Mouse (Mus musculus): Measurements from ENCODE around the gene Atp1b4.
"Not testable (repeated sequence)": the region's sequence is repeated elsewhere in the genome, so short reads cannot be mapped to it uniquely, and the experiment has no call there.

The Atp1b4 gene

DNA sequence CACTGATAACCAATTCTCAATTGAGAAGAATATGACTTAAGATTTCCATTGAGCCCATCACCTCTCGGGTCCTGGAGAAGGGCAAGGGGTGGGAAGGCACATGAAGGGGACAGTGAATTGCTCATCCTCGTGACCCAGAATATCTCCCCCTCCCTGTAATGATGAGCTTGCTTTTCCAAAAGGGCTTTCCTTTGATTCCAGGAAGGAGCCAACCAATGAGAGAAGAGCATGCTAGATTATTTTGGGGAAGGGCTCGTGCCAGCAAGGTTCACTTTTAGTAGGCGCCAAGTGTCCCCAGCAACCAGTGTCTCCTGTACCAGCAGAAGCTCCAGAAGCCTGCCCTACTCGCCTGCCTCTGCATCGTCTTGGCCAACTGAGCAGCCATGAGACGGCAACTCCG lies at the start of gene Atp1b4:
Gene Atp1b4 (plus strand): TSS at position 301 of the 400 bp plus-strand sequence.
- DNase-seq (ENCODE audit: low read depth, low spot score): no peak

DNA sequence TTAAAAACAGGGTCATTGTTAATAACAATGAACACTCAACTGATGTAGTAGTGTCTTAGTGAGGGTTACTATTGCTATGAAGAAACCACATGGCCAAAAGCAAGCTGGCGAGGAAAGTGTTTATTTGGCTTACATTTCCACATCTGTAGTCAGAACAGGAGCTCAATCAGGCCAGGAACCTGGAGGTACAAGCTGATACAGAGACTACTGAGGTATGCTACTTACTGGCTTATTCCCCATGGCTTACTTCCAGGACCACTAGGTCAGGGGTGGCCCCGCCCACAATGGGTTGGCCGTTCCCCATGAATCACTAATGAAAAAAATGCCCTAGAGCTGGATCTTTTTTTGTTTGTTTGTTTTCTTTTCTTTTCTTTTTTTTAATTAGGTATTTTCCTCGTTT lies 7.4 kb upstream of the Atp1b4 start:
- no peak for DNase-seq (ENCODE audit: low read depth, low spot score)

DNA sequence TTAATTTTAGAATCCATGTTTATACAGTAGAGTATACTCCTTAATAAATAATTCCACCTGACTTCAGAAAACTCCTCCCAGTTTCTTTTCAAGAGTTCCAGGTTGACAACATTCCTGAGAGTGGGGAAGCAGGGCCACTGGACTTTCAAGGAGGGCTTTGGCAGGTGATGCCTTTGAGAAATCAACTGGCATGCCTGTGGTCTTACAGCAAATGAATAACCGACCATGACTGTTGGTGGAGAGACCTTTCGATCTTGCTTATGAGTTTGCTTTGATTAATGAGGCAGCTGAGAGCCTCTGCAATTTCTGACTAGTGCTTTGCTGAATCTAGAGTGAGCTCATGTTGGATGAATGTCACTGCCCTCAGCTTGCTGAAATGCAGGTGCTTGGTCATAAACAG lies 4.9 kb upstream of the Atp1b4 start:
- DNase-seq (ENCODE audit: low read depth, low spot score): no peak

DNA sequence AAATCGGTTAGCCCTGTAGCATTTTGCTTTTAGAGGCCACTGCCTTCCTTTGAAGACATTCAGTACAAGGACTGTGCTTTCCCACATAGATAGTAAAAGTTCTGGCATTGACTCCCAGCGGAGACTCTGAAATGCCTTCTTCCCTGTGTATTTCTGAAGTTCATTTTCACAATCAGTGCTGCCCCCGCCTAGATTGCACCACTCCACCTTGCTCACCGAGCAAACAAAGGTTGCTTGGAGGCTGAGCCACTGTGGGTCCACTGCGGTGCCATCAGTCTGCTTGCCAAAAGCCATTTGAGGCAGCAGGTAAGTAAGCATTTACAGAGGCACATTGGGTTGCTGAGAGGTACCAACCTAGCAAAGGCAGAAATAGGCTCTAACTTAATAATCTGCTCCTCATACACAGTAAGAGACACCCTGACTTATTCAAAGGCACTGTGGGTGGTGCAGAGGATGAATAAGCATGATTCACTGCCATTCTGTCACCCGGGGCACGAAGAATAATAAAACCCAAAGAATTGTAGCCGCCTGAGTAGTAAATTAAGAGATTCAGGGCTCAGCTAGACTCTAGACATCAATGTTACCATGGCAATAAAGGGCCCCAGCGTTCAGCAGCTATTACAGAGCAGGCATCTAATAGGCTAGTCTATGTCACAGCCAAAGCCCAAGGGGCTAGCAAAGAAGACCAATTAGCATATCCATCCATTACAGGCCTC lies 2.9 kb upstream of the Atp1b4 start:
- DNase-seq (ENCODE audit: low read depth, low spot score): no peak

DNA sequence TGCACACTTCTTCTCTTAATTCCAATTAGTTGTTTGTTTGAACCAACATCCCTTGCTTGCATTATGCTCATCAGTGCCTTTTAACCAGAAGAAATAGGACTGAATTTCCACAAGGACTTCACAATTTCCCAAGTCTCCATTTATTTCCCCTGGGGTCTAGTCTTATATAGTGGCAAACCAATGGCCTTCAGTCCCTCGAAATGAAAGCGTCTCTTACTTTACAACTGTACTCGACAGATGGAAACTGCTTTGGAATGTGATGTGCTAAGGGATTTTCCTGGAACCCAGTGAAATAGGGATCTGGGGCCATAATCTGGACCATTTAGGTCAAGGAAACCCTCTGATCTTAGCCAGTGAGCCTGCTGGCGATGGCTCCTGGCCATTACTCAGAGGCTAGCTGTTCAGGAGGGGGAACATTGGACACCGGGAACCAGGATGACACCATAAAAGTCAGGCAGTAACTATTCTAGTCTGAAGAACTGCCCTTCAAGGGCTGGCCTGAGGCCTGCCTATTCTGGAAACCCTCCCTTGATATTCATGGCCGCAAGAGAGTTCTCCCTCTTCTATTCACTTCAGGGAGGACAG lies 2.3 kb upstream of the Atp1b4 start:
- DNase-seq (ENCODE audit: low read depth, low spot score): no peak

DNA sequence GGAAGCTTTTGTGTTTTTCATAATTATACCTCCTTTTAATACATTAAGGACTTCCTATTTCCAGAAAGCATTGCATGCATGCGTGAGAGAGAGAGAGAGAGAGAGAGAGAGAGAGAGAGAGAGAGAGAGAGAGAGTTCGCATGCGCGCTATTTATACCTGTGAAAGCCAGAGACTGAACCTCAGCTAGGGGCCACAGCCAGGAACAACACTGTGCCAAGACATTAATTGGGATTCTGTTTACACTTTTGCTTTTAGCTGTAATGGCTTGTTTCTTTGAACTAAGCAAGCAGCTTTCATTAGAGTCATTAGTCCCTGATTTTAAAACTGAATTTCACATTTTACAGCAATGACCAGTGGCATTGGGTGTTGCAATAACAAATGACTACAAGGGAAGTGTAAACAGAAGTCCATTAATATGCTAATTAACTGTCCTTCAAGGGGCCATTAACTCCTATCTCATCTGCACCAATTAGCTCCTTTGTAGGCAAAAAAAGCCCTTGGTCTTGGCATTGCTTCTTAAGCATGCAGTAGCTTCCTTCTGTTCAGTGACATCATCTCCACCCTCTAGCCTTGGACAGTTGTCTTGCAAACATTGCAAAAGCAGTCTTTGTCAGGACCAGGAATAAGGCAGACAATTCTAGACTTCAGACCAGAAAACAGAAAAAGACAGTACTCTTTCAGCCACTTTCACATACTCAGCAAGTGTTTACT lies 14.9 kb downstream of the Atp1b4 start:
- no peak for DNase-seq (ENCODE audit: low read depth, low spot score)

DNA sequence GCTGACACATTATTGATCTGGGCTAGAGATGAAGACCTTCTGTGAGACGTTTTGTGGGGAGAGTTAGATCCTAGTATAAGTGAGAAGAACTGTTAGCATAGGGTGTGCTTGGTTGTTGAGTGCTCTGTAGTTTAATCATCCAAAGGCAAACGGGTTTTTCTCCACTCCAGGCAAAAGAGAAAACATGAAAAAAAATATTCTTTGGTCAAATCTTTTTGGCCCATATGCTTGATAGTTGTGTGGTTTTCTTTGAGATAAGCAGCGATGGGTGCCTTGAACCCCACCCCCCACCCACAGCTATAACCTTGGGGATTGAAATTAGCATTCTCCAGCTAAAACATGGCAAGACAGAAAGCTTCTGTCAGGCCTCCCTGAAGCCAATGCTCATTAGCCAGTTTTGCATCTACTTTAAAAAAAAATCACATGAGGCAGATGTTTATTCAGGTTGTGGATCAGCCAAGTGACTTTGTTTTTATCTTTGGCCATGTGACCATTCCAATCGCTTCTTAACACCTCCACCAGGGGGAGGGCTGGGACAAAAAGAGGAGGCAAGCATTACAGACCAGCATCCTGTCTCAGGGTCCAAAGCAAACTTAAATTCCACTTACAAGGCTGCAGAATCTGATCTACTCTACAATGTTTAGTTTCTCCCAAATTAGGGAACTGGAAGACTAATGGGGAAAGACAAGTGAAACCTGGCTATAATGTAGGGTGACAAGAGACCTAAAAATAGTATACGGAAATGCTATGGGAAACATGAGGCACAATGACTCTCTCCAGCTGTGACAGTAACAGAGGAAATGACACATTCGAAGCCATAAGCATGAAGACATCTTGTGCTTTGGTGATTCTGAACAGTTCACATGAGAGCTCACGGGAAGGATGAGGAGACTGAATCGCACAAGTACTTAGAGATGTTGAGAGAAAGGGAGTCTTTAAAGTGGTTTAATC lies 18.6 kb downstream of the Atp1b4 start:
- no peak for DNase-seq (ENCODE audit: low read depth, low spot score)

DNA sequence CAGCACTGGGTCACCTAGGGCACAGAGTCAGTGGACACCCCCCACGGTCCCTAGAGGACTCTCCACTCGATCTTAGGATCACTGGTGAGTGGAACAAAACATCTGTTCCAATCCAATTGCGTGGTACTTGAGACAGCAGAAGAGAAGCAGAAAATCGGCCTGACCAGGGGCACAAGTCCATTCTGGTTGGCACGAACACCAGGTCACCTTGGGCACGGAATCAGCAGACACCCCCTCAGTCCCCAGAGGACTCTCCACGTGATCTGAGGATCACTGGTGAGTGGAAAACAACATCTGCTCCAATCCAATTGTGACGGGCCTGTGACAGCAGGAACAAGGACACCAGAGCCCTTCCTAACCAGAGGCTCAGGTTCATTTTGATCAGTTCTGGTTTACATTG lies 46.0 kb downstream of the Atp1b4 start:
- no peak for DNase-seq (ENCODE audit: low read depth, low spot score)

DNA sequence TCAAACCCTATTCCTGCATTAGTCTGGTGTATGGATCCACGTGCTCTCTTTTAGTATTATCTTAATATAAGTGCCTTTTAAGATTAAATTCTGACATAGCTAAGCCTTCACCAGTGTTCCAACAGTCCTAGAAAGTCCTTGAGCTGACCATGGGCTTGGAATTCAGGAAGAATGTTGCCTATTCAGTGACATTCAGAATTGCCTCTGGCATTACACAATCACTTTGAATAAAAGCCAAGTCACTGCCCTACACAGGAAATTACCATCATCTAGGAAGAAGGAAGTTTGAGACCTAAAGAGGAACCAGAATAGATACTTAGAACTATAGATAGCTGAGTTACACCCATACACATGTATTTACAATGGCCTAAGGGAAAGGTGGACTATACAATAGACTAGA lies 48.6 kb downstream of the Atp1b4 start:
- DNase-seq (ENCODE audit: low read depth, low spot score): not testable (repeated sequence)

DNA sequence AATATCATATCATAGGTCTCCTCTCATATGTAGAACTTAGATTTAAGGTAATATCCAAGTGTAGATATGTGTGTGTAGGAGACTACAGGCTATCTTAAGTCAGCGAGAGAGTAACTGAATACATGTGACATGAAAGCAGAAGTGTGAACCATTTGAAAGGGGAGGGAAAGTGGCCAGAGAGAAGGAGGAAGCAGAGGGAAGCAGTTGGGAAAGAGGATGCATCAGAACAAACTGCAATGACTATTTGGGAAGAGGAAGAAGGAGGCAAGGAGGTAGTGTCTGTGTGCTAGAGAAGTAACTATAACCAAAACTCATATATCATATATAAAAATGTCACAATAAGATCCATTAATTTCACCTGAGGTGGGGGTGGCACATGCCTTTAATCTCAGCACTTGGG lies 57.2 kb downstream of the Atp1b4 start:
- not testable (repeated sequence) for DNase-seq (ENCODE audit: low read depth, low spot score)
